Mouse (Mus musculus): ENCODE measurements at regions not wholly inside any gene's neighbourhood (a gene's known extent, or its start where the extent isn't known, plus 50 kb on each side); places are given as distances from the start of the nearest gene placed in this dataset.

- no peak for DNase-seq (ENCODE audit: low spot score)
Observed at GRCm38 (mm10) chr12:39587204-39587909, 450.5 kb downstream of the Arl4a start.

DNA sequence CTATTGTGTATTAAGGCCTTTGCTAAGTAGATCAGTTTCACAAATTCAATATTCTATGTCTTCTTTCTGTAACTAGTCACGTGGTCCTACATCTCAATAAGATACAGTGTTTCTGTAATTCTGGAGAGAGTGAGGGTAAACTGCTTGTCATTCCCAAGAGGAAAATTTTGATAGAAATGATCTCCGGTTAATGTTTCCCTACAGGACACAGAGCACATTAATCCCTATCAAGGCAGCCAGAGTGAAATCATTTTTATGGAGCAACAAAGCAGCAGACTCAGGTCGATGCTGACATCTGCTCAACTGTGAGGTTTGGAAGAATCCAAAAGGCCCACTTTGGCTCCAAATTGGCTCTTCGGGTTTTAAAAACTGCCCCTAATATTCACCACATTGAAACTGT lies 451.7 kb downstream of the Arl4a start:
- no peak for DNase-seq (ENCODE audit: low spot score)

DNA sequence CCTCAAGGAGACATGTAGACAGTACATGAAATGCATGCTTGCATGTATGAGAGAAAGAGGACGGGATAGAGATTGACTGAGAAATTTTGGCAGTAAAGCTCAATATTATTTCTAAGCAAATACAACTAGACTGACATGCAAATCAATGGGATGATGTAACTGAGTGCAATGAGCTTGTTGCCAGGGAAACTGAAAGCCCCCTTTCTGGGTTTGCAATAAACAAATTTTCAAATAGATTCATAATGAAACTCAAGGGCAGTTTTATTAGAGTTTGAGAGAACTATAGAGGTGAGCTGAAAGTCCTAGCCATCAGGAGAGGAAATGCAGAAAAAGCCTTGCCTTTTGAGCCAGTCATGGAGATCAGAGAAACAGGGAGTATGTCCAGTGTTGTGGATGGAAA lies 460.2 kb downstream of the Arl4a start:
- DNase-seq (ENCODE audit: low spot score), result no peak

GRCm38 (mm10) chr12:39572802-39573201 lies 465.0 kb downstream of the Arl4a start:
- DNase-seq (ENCODE audit: low spot score), result no peak

- DNase-seq (ENCODE audit: low spot score), result no peak
Observed at GRCm38 (mm10) chr12:39572147-39572546, 465.7 kb downstream of the Arl4a start.

GRCm38 (mm10) chr12:39560734-39561446 lies 476.9 kb downstream of the Arl4a start:
- no peak for DNase-seq (ENCODE audit: low spot score)

DNA sequence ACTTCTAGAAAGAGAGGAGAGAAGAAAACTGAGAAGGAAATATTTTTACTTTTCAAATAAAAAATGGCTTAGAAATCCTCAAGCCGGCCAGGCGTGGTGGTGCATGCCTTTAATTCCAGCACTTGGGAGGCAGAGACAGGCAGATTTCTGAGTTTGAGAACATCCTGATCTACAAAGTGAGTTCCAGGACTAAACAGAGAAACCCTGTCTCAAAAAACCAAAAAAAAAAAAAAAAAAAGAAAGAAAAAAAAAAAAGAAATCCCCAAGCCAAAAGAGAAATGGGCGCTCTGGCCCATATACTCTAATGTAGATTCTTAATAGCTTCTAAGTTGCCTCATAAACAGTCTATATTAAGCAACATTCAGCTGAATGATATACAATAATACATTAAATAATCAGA lies 479.3 kb downstream of the Arl4a start:
- DNase-seq (ENCODE audit: low spot score), result no peak

GRCm38 (mm10) chr12:39536326-39536725 lies 501.5 kb downstream of the Arl4a start:
- DNase-seq (ENCODE audit: low spot score), result no peak

GRCm38 (mm10) chr12:39528121-39528520 lies 509.7 kb downstream of the Arl4a start:
- no peak for DNase-seq (ENCODE audit: low spot score)

- DNase-seq (ENCODE audit: low spot score), result no peak
Observed at GRCm38 (mm10) chr12:39527216-39527600, 510.6 kb downstream of the Arl4a start.

DNA sequence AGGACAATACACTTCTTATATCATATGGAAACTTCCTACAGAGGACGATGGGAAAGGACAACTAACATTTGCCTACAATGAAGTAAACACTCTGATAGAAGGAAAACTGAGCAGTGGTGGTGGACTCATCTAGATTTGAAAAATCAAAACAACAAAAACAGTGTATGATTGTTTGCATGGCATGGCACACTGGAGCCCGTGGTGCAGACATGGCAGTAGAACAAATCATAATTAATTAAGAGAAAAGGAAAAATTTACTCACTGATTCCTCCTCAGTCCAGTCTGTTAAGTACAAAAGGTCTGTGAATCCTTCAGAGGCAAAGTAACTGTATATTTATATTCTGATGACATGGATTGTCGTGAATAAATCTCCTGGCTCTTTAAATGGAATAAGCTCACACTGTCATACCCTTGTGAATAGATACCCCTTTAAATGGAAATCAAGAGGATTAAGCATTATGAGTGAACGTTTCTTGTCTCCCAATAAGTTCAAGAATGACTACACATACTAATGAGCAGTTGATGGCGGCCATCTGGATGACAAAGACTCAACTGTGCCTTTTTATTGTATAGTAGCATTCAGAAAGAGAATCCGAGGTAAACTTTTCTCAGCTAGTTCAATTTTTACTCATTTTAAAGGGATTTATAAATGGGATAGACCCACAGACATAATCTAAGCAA lies 511.1 kb downstream of the Arl4a start:
- DNase-seq (ENCODE audit: low spot score), result no peak

- DNase-seq (ENCODE audit: low spot score), result no peak
Observed at GRCm38 (mm10) chr12:39515690-39516089, 522.1 kb downstream of the Arl4a start.

GRCm38 (mm10) chr12:39510855-39511254 lies 527.0 kb downstream of the Arl4a start:
- DNase-seq (ENCODE audit: low spot score), result no peak

GRCm38 (mm10) chr12:39510073-39510812 lies 527.6 kb downstream of the Arl4a start:
- peak; percentile 90 for DNase-seq (ENCODE audit: low spot score)

GRCm38 (mm10) chr12:39496203-39496602 lies 541.6 kb downstream of the Arl4a start:
- no peak for DNase-seq (ENCODE audit: low spot score)

- peak; percentile 22 for DNase-seq (ENCODE audit: low spot score)
Observed at GRCm38 (mm10) chr12:39493578-39494218, 544.1 kb downstream of the Arl4a start.

GRCm38 (mm10) chr12:39493114-39493513 lies 544.7 kb downstream of the Arl4a start:
- DNase-seq (ENCODE audit: low spot score), result no peak

DNA sequence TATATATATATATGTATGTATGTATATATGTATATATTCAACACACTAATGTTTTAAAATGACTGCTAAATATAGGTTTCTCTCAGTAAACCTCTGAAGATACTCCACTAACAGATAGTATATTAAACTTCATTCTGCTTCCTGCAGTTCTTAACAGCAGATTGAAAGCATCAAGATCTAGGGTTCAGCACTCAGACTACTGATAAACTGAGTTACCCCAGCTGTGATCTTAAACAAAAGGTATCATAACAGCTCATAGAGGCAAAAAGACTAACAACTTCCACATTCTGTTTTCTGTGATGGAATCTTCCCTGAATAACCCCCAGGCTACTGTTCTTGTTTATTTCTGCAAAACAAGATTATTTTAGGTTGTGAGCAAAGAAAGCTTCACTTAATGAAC lies 564.8 kb downstream of the Arl4a start:
- no peak for DNase-seq (ENCODE audit: low spot score)
